Mouse (Mus musculus): ENCODE measurements around the gene Slirp. TPM values are rescaled to one million over a fixed set of nuclear protein-coding genes. Genes with fewer than 3 reads are reported as not detected.

The Slirp gene
- 137 and 154 TPM in 2 replicates for polyA plus RNA-seq (2015; fragmentation: Nextera tagmentation; extraction: Ambion mirVana)

DNA sequence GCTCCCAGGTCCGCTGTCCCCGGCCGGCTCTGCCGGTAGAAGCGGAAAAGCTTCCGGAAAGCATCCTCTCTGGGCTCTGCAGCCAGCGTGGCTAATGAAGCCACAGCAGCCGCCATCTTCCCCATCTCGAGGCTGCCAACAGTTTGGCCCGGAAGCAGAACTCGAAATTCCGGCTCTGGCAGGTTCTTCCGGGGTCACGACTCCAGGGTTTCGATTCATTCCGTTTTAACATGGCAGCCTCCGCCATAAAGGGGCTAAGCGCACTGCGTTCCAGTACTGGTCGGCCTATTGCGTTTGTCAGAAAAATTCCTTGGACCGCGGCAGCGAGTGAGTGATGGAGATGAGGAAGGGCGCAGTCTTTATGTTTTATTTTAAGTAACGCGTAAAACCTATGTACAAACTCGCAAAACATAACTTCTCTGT lies at the start of gene Slirp, which contains the start of gene Alkbh1:
Slirp (plus strand) TSS at position 197 of the 423 bp plus-strand sequence.
Alkbh1 (minus strand) TSS at position 318 of the 423 bp plus-strand sequence.
- under 1% methylated on average over 28 of the region's 28 CpGs for WGBS (ENCODE audit: insufficient replicate concordance)
- Histone ChIP-seq H3K4me3 (ENCODE audit: low read depth, low read length) (peak within 1 kb of the TSS; percentile 78), H3K36me3 (ENCODE audit: control insufficient read depth, insufficient read depth) (peaks cover 22% of the 10 kb centered on the region), H3K4me1 (ENCODE audit: control insufficient read depth, low read depth, low read length) (peaks cover 20% of the 10 kb centered on the region), H3K4me2 (ENCODE audit: low read depth, low read length) (peak within 1 kb of the TSS; percentile 90), H3K9me3 (replicated peaks; ENCODE audit: control insufficient read depth, low read length) (no peaks in the 10 kb centered on the region), H3K9ac (ENCODE audit: low read depth, low read length) (peak within 1 kb of the TSS; percentile 79), H3K27me3 (ENCODE audit: control insufficient read depth, insufficient read depth, low read depth, low read length) (no peaks in the 10 kb centered on the region), H3K27ac (ENCODE audit: low read length) (peak within 1 kb of the TSS; percentile 52)
- ATAC-seq (ENCODE audit: low read depth) = peak; percentile 87

DNA sequence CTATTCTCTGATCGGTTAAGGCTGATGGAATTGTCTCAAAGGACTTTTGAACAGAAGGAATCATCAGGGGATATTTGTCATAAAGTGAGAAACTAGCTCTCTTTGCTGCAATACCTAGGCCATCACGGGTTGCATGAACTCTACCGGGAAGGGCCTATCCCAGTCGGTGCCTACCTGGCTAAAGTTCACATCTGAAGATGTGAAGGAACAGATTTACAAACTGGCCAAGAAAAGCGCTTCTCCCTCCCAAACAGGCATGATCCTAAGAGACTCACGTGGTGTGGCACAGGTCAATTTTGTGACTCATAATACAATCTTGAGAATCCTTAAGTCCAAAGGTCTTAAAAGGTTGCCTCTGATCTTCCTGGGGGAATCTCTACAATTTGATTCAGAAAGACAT lies 49.4 kb upstream of the Slirp start:
- Histone ChIP-seq H3K4me3 (ENCODE audit: low read depth, low read length) (no peak overlapping the region), H3K36me3 (ENCODE audit: control insufficient read depth, insufficient read depth) (no peaks in the 10 kb centered on the region), H3K4me2 (ENCODE audit: low read depth, low read length) (no peak overlapping the region), H3K9ac (ENCODE audit: low read depth, low read length) (no peak overlapping the region), H3K27ac (ENCODE audit: low read length) (no peak overlapping the region), H3K27me3 (ENCODE audit: control insufficient read depth, insufficient read depth, low read depth, low read length) (no peaks in the 10 kb centered on the region), H3K4me1 (ENCODE audit: control insufficient read depth, low read depth, low read length) (peaks cover 2% of the 10 kb centered on the region; the same call in 1 of the 2 replicates), H3K9me3 (replicated peaks; ENCODE audit: control insufficient read depth, low read length) (no peaks in the 10 kb centered on the region)
- WGBS (ENCODE audit: insufficient replicate concordance) = 65% methylated on average over 6 of the region's 6 CpGs
- ATAC-seq (ENCODE audit: low read depth) = no peak

DNA sequence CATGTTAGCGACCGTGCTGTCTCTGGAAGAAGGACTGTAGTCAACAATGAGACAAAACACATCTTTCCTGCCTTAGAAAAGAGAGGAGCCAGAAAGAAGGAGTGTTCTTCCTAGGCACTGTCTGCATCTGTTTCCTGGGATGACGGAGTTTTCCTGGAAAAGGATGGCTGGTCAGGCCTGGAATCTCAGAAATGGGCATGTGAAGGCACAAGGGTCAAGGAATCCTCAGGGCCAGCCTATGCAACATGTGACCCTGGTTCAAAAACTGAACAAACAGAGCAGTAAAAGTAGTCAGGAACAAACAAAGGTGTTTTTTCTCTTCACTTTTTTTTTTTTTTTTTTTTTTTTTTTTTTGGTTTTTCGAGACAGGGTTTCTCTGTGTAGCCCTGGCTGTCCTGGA lies 46.6 kb upstream of the Slirp start:
- WGBS (ENCODE audit: insufficient replicate concordance) = 68% methylated on average over 3 of the region's 4 CpGs
- Histone ChIP-seq H3K4me1 (ENCODE audit: control insufficient read depth, low read depth, low read length) (peaks cover 2% of the 10 kb centered on the region; the same call in 1 of the 2 replicates), H3K4me2 (ENCODE audit: low read depth, low read length) (no peak overlapping the region), H3K9ac (ENCODE audit: low read depth, low read length) (no peak overlapping the region), H3K9me3 (replicated peaks; ENCODE audit: control insufficient read depth, low read length) (no peaks in the 10 kb centered on the region), H3K4me3 (ENCODE audit: low read depth, low read length) (no peak overlapping the region), H3K27ac (ENCODE audit: low read length) (no peak overlapping the region), H3K36me3 (ENCODE audit: control insufficient read depth, insufficient read depth) (no peaks in the 10 kb centered on the region), H3K27me3 (ENCODE audit: control insufficient read depth, insufficient read depth, low read depth, low read length) (no peaks in the 10 kb centered on the region)
- no peak for ATAC-seq (ENCODE audit: low read depth)

DNA sequence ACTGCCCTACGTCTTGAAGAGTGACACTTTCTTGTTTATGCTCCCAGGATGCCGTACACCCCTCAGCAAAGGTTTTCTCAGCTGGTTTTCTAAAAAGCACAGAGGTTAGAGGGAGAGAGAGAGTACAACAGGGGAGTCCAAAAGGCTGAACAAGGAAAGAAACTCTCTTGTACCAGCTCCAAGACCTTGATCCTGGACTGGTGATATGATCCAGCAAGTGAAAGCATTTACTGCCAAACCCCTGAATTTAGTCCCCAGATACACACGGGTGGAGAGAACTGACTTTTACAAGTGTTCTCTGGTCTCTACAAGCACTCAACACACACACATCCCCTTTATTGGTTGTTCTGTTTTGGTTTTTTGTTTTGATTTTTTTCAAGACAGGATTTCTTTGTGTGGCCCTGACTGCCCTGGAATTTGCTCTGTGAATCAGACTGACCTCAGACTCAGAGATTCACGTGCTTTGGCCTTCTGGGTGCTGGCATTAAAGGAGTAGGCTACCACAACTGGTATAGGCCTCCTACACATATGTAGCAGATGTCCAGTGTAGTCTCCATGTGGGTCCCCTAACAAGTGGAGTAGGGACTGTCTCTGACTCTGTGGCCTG lies 45.8 kb upstream of the Slirp start:
- Histone ChIP-seq H3K4me2 (ENCODE audit: low read depth, low read length) (no peak overlapping the region), H3K9me3 (replicated peaks; ENCODE audit: control insufficient read depth, low read length) (no peaks in the 10 kb centered on the region), H3K36me3 (ENCODE audit: control insufficient read depth, insufficient read depth) (no peaks in the 10 kb centered on the region), H3K4me3 (ENCODE audit: low read depth, low read length) (no peak overlapping the region), H3K4me1 (ENCODE audit: control insufficient read depth, low read depth, low read length) (peaks cover 2% of the 10 kb centered on the region; the same call in 1 of the 2 replicates), H3K27ac (ENCODE audit: low read length) (no peak overlapping the region), H3K27me3 (ENCODE audit: control insufficient read depth, insufficient read depth, low read depth, low read length) (no peaks in the 10 kb centered on the region), H3K9ac (ENCODE audit: low read depth, low read length) (no peak overlapping the region)
- WGBS (ENCODE audit: insufficient replicate concordance) = 62% methylated on average over 4 of the region's 4 CpGs
- ATAC-seq (ENCODE audit: low read depth) = no peak

DNA sequence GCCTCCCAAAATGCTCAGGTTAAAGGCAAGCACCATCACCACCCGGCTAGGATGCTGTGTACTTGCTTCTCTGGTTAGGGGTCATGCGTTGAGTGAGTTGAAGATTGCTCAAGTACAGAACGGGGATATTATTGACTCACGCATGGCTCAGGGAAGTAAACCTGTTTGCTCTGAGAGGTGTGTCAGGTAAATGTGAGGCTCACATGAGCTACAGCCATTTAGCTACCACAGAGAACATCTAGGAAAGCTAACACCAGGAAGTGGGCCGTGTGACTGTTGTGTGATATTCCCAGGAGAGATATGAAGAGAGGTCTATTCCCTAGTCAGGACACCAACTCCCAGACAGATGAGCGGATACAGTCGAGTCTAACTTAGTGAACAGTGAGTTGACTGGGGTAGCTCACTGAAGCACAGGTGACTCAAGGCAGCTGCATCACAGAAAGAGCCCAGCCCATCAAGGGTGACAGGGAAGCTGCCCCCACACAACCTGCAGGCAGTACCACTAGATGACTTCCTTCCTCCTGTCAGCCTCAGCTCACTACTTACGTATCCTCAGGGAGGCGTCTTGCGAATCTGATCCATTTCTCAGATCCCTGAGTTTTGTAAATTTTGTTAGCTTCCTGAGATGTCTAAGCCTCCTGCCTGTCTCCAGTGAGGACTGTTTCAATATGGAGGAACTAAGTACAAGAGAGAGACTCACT lies 44.4 kb upstream of the Slirp start:
- no peak overlapping the region for H3K4me3 ChIP-seq (ENCODE audit: low read depth, low read length)
- H3K4me2 ChIP-seq (ENCODE audit: low read depth, low read length) = no peak overlapping the region
- no peaks in the 10 kb centered on the region for H3K36me3 ChIP-seq (ENCODE audit: control insufficient read depth, insufficient read depth)
- no peak overlapping the region for H3K9ac ChIP-seq (ENCODE audit: low read depth, low read length)
- H3K27me3 ChIP-seq (ENCODE audit: control insufficient read depth, insufficient read depth, low read depth, low read length) = no peaks in the 10 kb centered on the region
- 45% methylated on average over 10 of the region's 10 CpGs for WGBS (ENCODE audit: insufficient replicate concordance)
- no peaks in the 10 kb centered on the region for H3K4me1 ChIP-seq (ENCODE audit: control insufficient read depth, low read depth, low read length)
- H3K9me3 ChIP-seq (replicated peaks; ENCODE audit: control insufficient read depth, low read length) = no peaks in the 10 kb centered on the region
- peak; percentile 37; the same call in 1 of the 2 replicates for ATAC-seq (ENCODE audit: low read depth)
- H3K27ac ChIP-seq (ENCODE audit: low read length) = no peak overlapping the region

DNA sequence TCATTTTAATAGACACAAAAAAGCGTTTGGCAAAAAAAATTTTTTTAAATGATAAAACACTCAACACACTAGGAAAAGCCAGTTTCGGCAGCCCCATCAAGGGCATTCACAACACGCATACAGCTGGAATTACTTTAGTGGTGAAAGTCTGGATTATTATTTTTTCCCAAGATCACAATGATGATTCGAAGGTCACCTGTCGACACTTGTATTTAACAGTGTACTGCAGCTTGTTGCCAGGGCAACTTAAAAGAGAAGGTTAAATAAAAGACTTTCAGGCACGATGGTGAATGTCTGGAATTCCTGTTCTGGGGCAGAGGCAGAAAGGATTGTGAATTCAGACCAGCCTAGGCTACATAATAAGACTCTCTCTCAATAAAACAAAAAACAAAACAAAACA lies 41.8 kb upstream of the Slirp start:
- no peaks in the 10 kb centered on the region for H3K27me3 ChIP-seq (ENCODE audit: control insufficient read depth, insufficient read depth, low read depth, low read length)
- WGBS (ENCODE audit: insufficient replicate concordance) = 52% methylated on average over 6 of the region's 6 CpGs
- no peaks in the 10 kb centered on the region for H3K4me1 ChIP-seq (ENCODE audit: control insufficient read depth, low read depth, low read length)
- no peaks in the 10 kb centered on the region for H3K9me3 ChIP-seq (replicated peaks; ENCODE audit: control insufficient read depth, low read length)
- no peak overlapping the region for H3K4me2 ChIP-seq (ENCODE audit: low read depth, low read length)
- no peak overlapping the region for H3K27ac ChIP-seq (ENCODE audit: low read length)
- no peak overlapping the region for H3K9ac ChIP-seq (ENCODE audit: low read depth, low read length)
- H3K4me3 ChIP-seq (ENCODE audit: low read depth, low read length) = no peak overlapping the region
- no peaks in the 10 kb centered on the region for H3K36me3 ChIP-seq (ENCODE audit: control insufficient read depth, insufficient read depth)
- no peak for ATAC-seq (ENCODE audit: low read depth)

DNA sequence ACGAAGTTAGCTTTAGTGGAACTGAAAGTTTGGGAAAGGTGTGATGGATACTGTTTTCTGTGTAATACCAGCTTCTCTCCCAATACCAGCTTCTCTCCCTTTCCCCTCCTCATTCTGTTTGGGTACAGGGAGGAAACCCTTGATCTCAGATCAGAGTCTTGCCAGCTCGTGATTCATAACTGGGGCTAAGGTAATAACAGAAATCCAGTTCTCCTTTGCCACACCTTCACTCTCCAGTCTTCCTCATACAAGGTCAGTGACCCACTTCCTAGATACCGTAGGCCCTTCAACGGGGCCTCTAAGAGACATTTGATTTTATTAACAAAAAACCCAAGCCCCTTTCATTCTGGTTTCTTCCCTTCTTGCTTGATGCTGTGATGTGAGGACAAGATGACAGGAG lies 38.5 kb upstream of the Slirp start:
- ATAC-seq (ENCODE audit: low read depth) = no peak
- H3K9ac ChIP-seq (ENCODE audit: low read depth, low read length) = no peak overlapping the region
- H3K27me3 ChIP-seq (ENCODE audit: control insufficient read depth, insufficient read depth, low read depth, low read length) = 0 out of 2 replicates have a peak, but pooled peaks cover 2% of the 10 kb centered on the region
- H3K9me3 ChIP-seq (replicated peaks; ENCODE audit: control insufficient read depth, low read length) = no peaks in the 10 kb centered on the region
- H3K4me3 ChIP-seq (ENCODE audit: low read depth, low read length) = no peak overlapping the region
- no peak overlapping the region for H3K4me2 ChIP-seq (ENCODE audit: low read depth, low read length)
- H3K27ac ChIP-seq (ENCODE audit: low read length) = no peak overlapping the region
- no peaks in the 10 kb centered on the region for H3K36me3 ChIP-seq (ENCODE audit: control insufficient read depth, insufficient read depth)
- H3K4me1 ChIP-seq (ENCODE audit: control insufficient read depth, low read depth, low read length) = peaks cover 9% of the 10 kb centered on the region
- 59% methylated on average over 4 of the region's 4 CpGs for WGBS (ENCODE audit: insufficient replicate concordance)

DNA sequence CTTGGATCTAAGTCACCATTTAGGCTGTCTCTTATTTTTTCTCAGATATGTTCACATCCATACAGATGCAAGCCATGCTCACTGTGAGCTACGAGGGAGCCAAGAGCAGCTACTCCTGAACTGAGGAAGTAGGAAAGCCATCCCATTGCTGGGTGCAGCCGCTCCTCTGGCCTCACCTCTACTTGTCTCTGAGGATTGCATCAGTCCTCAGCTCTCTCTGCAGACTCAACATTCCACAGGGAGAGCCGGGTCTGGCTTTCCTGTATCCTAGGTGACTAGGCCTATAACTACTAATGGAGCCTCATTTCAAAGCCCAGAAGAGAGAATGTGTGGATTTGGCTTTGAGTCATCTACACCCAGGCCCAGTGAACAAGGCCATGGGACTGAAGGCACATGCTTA lies 38.0 kb upstream of the Slirp start:
- WGBS (ENCODE audit: insufficient replicate concordance) = 41% methylated on average over 3 of the region's 3 CpGs
- H3K9me3 ChIP-seq (replicated peaks; ENCODE audit: control insufficient read depth, low read length) = no peaks in the 10 kb centered on the region
- H3K4me1 ChIP-seq (ENCODE audit: control insufficient read depth, low read depth, low read length) = peaks cover 9% of the 10 kb centered on the region
- H3K9ac ChIP-seq (ENCODE audit: low read depth, low read length) = no peak overlapping the region
- H3K27me3 ChIP-seq (ENCODE audit: control insufficient read depth, insufficient read depth, low read depth, low read length) = 0 out of 2 replicates have a peak, but pooled peaks cover 2% of the 10 kb centered on the region
- no peak overlapping the region for H3K27ac ChIP-seq (ENCODE audit: low read length)
- ATAC-seq (ENCODE audit: low read depth) = no peak
- H3K4me2 ChIP-seq (ENCODE audit: low read depth, low read length) = no peak overlapping the region
- no peaks in the 10 kb centered on the region for H3K36me3 ChIP-seq (ENCODE audit: control insufficient read depth, insufficient read depth)
- H3K4me3 ChIP-seq (ENCODE audit: low read depth, low read length) = no peak overlapping the region

Data from liver, embryonic 16.5 days (tissue).